Mouse (Mus musculus) forebrain, embryonic 11.5 days (tissue): ENCODE measurements around the gene Tmem223. TPM values are rescaled to one million over a fixed set of nuclear protein-coding genes. Genes with fewer than 3 reads are reported as not detected.
"Not testable (repeated sequence)": the region's sequence is repeated elsewhere in the genome, so short reads cannot be mapped to it uniquely, and the experiment has no call there.

ENCODE experiments used
- ATAC-seq: fragments of 200-750 bp; cut with Nextera tagmentation; replicated peaks from 2 replicates; pipeline ENCODE4 v1.8.0; 2017; ENCODE audit warnings: moderate TSS enrichment; ENCODE audit not compliant: low FRiP score
- DNase-seq: peaks from one replicate; pipeline ENCODE4 v3.0.0-alpha.2; 2017; ENCODE audit warnings: low spot score
- H3K27ac ChIP-seq: fragments of 300-500 bp; sonication (generic); 2 replicates; pipeline ENCODE4 v1.5.1; 2014; ENCODE audit warnings: low read depth, low read length
- H3K27me3 ChIP-seq: fragments of 300-500 bp; sonication (generic); 2 replicates; pipeline ENCODE4 v1.6.1; 2014; ENCODE audit warnings: mild to moderate bottlenecking, low read length, mixed read lengths; ENCODE audit not compliant: control insufficient read depth, insufficient read depth
- H3K36me3 ChIP-seq: fragments of 300-500 bp; sonication (generic); 2 replicates; pipeline ENCODE4 v1.6.1; 2014; ENCODE audit warnings: mild to moderate bottlenecking, low read length, moderate library complexity, mixed read lengths; ENCODE audit not compliant: control insufficient read depth, insufficient read depth
- H3K4me1 ChIP-seq: fragments of 300-500 bp; sonication (generic); replicated peaks from 2 replicates; pipeline ENCODE4 v1.6.1; 2014; ENCODE audit warnings: low read length, mixed read lengths; ENCODE audit not compliant: control insufficient read depth, insufficient read depth
- H3K4me2 ChIP-seq: fragments of 300-500 bp; sonication (generic); 2 replicates; pipeline ENCODE4 v1.6.1; 2014; ENCODE audit warnings: low read depth, mild to moderate bottlenecking, low read length, moderate library complexity, mixed read lengths; ENCODE audit not compliant: severe bottlenecking
- H3K4me3 ChIP-seq: fragments of 300-500 bp; sonication (generic); 2 replicates; pipeline ENCODE4 v1.5.1; 2014; ENCODE audit warnings: low read depth, low read length
- H3K9ac ChIP-seq: fragments of 300-500 bp; sonication (generic); 2 replicates; pipeline ENCODE4 v1.6.1; 2014; ENCODE audit warnings: low read length
- H3K9me3 ChIP-seq: fragments of 300-500 bp; sonication (generic); 2 replicates; pipeline ENCODE4 v1.6.1; 2016; ENCODE audit warnings: low read length, mixed read lengths; ENCODE audit not compliant: control insufficient read depth
- WGBS: fragments of 180-500 bp; shearing (Covaris S2); extraction: QIAGEN DNeasy Blood & Tissue Kit; methylation state at CpG from one replicate; pipeline ENCODE4 v1.1.7; 2014; 5-methylcytosine and 5-hydroxymethylcytosine counted together
- polyA plus RNA-seq: library from polyadenylated mRNA; unstranded; fragments of >200 nt; fragmentation: Nextera tagmentation; extraction: Ambion mirVana; gene quantifications from 2 replicates; pipeline ENCODE4 v1.2.1, GENCODE M21; 2014

Tmem223 gene
- polyA plus RNA-seq, 1 experiment from 2014 or later = 182 TPM

DNA sequence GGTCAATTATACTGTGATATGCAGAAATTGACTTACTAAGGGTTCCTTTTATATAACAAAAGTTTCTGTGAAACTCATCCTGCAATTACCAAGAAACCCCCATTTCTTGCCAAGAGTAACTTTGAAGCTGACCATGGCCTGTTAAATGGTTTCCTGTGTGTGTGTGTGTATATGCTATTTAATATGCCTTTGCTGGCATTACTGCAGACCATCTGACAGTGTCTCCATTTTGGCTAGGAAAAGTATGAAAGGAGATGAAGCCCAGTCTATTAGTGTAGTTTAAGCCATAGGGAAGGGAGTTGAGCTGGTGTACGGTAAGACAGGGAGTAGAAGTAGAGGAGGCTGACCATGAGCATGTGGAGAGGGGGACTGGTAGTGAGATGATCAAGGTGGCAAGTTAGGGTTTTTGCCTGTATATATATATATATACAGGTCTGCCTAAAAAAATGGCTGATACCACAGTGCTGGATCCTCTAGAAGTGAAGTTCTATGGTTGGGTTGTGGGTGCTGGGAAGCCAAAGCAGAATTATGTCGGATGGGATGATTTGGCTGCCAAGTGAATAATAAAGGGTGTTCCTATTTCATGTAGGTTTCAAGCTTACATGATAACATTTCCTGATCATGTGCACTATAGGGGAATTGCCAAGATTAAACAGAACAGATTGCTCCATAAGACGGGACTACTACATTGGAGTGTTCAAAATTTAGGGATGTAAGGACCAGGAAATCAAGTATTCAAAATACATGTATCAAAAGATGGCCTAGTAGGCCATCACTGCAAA, 44.0 kb upstream of the Tmem223 start:
- no peak overlapping the region; the same call in 1 of the 2 replicates for H3K4me2 ChIP-seq
- peaks cover 10% of the 10 kb centered on the region; the same call in 1 of the 2 replicates for H3K36me3 ChIP-seq
- H3K27me3 ChIP-seq = no peaks in the 10 kb centered on the region
- no peaks in the 10 kb centered on the region for H3K9me3 ChIP-seq
- 18% methylated on average over 3 of the region's 3 CpGs for WGBS
- no peak overlapping the region for H3K27ac ChIP-seq
- DNase-seq (no peak), ATAC-seq (no peak)
- H3K4me3 ChIP-seq = no peak overlapping the region
- H3K4me1 ChIP-seq = peaks cover 12% of the 10 kb centered on the region
- H3K9ac ChIP-seq = no peak overlapping the region

DNA sequence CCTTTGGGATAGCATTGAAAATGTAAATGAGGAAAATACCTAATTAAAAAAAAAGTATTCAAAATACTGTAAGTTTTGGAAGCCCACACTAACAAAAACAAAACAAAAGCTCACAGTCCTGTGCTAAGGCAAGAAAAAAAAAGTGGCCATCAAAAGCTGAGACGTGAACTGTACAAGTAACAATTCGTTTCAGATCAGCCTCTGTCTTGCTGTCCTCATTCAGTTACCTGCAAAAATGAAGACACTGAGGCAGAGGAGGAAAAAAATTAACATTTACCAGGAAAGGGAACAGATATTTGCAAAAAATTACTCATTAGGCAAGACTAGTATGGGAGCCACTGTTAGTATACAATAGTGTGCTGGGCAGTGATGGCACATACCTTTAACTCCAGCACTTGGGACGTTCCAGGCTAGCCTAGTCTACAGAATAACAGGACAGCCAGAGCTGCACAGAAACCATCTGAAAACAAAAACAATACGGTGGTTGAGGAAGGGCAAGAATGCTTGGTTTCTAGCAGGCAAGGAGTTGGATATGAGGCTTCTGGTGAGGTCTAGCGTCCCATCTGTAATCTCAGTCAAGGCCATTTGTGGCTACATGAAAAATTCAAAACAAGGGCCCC, 43.2 kb upstream of the Tmem223 start:
- Histone ChIP-seq H3K27ac (no peak overlapping the region), H3K4me3 (no peak overlapping the region), H3K27me3 (no peaks in the 10 kb centered on the region), H3K4me1 (peaks cover 8% of the 10 kb centered on the region), H3K36me3 (peaks cover 10% of the 10 kb centered on the region; the same call in 1 of the 2 replicates), H3K4me2 (no peak overlapping the region), H3K9ac (no peak overlapping the region), H3K9me3 (no peaks in the 10 kb centered on the region)
- DNase-seq = no peak
- WGBS = 18% methylated on average over 5 of the region's 5 CpGs
- ATAC-seq = no peak

GRCm38 (mm10) chr19:8728335-8729099, 42.3 kb upstream of the Tmem223 start:
- not testable (repeated sequence) for H3K27me3 ChIP-seq, ATAC-seq, H3K4me3 ChIP-seq, H3K4me2 ChIP-seq, H3K4me1 ChIP-seq, H3K9me3 ChIP-seq, H3K9ac ChIP-seq, DNase-seq, H3K27ac ChIP-seq
- peaks cover 10% of the 10 kb centered on the region; the same call in 1 of the 2 replicates for H3K36me3 ChIP-seq
- WGBS = 50% methylated on average over 3 of the region's 3 CpGs

DNA sequence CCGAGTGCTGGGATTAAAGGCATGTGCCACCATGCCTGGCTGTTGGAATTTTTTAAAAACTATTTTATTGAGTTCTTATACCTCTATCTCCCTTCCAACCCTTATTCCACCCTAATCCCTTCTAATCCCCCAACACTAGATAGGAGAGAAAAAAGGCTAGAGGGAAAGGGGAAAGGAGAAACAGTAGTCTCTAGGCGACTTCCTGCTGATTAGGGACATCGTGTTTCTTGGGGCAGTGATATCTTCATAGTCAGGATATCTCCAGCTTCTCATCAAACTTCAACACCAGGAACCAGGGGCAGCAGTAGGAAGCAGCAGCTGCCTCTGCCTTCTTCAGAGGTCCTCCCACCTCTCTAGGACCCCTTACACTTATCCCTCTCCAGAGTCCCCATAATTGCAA, 36.5 kb upstream of the Tmem223 start:
- Histone ChIP-seq H3K4me3 (no peak overlapping the region), H3K36me3 (peaks cover 2% of the 10 kb centered on the region; the same call in 1 of the 2 replicates), H3K9ac (no peak overlapping the region), H3K27ac (no peak overlapping the region), H3K4me1 (0 out of 2 replicates have a peak, but pooled peaks cover 3% of the 10 kb centered on the region), H3K9me3 (no peaks in the 10 kb centered on the region), H3K27me3 (no peaks in the 10 kb centered on the region), H3K4me2 (no peak overlapping the region)
- DNase-seq (no peak), ATAC-seq (no peak)
- 79% methylated on average over 3 of the region's 3 CpGs for WGBS

DNA sequence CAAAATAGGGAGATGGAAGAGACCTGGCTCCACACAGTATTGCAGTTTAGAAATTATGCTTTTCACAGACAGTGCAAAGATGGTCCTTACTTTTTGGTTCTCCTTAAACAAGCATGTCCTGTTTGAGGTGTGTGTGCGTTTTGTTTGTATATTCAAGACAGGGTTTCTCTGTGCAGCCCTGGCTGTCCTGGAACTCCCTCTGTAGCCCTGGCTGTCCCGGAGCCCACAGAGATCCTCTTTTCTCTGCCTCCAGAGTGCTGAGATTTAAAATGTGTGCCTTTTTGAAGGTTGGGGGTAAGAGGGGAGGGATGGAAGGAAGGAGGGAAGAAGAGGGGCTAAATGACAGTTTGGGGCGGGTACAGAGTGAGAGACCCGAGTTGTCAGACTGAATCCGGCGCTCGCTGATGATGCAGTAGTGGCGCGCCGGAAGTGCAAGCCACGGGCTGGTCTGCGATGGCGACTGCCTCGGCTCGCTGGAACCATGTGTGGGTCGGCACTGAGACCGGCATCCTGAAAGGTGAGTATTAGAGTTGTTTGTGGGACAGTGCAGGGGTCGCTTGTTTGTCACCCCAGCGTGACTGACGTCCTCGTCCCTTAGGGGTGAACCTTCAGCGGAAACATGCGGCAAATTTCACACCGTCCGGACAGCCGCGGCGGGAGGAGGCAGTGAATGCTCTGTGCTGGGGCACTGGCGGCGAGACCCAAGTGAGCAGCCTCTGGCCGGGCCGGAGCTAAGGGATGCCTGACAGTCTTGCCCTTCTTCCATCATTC, 35.2 kb upstream of the Tmem223 start, which contains the start of gene Wdr74:
Wdr74 (plus strand) TSS at position 439 of the 771 bp plus-strand sequence.
- H3K9ac ChIP-seq = peak within 1 kb of the TSS; percentile 75
- WGBS = under 1% methylated on average over 32 of the region's 32 CpGs
- no peak within 1 kb of the TSS for H3K27ac ChIP-seq
- H3K9me3 ChIP-seq = no peaks in the 10 kb centered on the region
- no peaks in the 10 kb centered on the region for H3K27me3 ChIP-seq
- DNase-seq (peak; percentile 94), ATAC-seq (peak; percentile 94)
- H3K4me3 ChIP-seq = peak within 1 kb of the TSS; percentile 88
- peaks cover 5% of the 10 kb centered on the region for H3K4me1 ChIP-seq
- H3K4me2 ChIP-seq = peak within 1 kb of the TSS; percentile 81
- H3K36me3 ChIP-seq = peaks cover 5% of the 10 kb centered on the region

- Histone ChIP-seq H3K9ac (peak overlapping the region; percentile 75), H3K4me2 (peak overlapping the region; percentile 81), H3K9me3 (no peaks in the 10 kb centered on the region), H3K27ac (no peak overlapping the region), H3K4me1 (peaks cover 10% of the 10 kb centered on the region), H3K27me3 (no peaks in the 10 kb centered on the region), H3K4me3 (peak overlapping the region; percentile 88), H3K36me3 (peaks cover 5% of the 10 kb centered on the region)
- ATAC-seq (no peak), DNase-seq (no peak)
- WGBS = 3% methylated on average over 11 of the region's 11 CpGs
Measured at GRCm38 (mm10) chr19:8736160-8736467, 34.7 kb upstream of the Tmem223 start.

DNA sequence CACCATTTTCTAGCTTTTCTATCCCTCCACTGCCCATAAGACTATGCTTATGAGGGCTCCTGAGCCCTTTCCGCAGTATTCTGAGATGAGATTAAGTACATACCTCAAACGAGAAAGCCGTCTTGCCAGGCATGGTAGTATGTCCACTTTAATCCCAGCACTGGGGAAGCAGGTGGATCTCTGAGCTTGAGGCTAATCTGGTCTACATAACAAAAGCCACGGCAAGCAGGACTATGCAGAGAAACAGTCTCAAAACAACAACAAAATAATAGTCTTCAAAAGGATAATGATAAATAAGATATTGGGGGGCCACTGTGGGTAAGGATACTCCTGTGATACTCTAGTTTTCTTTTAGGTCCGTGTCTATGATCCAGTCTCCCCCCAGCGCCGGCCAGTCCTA, 31.9 kb upstream of the Tmem223 start:
- Histone ChIP-seq H3K4me1 (peaks cover 15% of the 10 kb centered on the region), H3K27me3 (no peaks in the 10 kb centered on the region), H3K9ac (no peak overlapping the region), H3K9me3 (no peaks in the 10 kb centered on the region), H3K27ac (no peak overlapping the region), H3K4me2 (no peak overlapping the region), H3K4me3 (no peak overlapping the region), H3K36me3 (peaks cover 8% of the 10 kb centered on the region)
- no peak for DNase-seq
- no peak for ATAC-seq
- WGBS = 92% methylated on average over 7 of the region's 7 CpGs

DNA sequence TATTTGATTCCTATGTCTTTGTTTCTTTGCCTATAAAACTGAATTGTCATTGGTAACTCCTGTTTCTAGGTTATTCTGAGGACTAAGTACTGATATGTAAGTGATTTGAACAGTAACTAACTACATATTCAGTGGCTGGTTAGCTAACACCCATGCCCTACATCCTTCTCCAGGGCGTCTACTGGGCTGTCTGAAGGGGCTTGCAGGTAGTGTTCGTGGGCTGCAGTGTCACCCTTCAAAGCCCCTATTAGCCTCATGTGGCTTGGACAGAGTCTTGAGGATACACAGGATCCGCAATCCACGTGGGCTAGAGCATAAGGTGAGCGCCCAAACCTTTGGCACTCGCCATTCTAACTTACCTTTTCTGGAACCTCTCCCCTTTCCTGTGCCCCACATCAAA, 31.1 kb upstream of the Tmem223 start:
- Histone ChIP-seq H3K4me3 (no peak overlapping the region), H3K9ac (no peak overlapping the region), H3K9me3 (no peaks in the 10 kb centered on the region), H3K4me1 (peaks cover 15% of the 10 kb centered on the region), H3K27ac (no peak overlapping the region), H3K27me3 (no peaks in the 10 kb centered on the region), H3K4me2 (no peak overlapping the region), H3K36me3 (peaks cover 8% of the 10 kb centered on the region)
- ATAC-seq (no peak), DNase-seq (no peak)
- 90% methylated on average over 6 of the region's 6 CpGs for WGBS
